Mouse (Mus musculus) cortical plate, adult 2 months (tissue): ENCODE measurements around the gene Tctn3. TPM values are rescaled to one million over a fixed set of nuclear protein-coding genes. Genes with fewer than 3 reads are reported as not detected.
A peak's percentile ranks its signal among the peaks of the same experiment; 100 is the strongest.

Experiments
- H3K27ac ChIP-seq: fragments of 200-500 bp; 2 replicates; pipeline ENCODE4 v1.5.1; 2012; ENCODE audit warnings: low read length, control low read depth, inconsistent platforms; ENCODE audit not compliant: insufficient read depth
- H3K4me1 ChIP-seq: fragments of 200-500 bp; 2 replicates; pipeline ENCODE4 v1.6.1; 2011; ENCODE audit warnings: low read length; ENCODE audit not compliant: control insufficient read depth, insufficient read depth
- H3K4me3 ChIP-seq: fragments of 200-500 bp; 2 replicates; pipeline ENCODE4 v1.5.1; 2011; ENCODE audit warnings: mild to moderate bottlenecking, low read length, control low read depth; ENCODE audit not compliant: insufficient read depth
- CTCF ChIP-seq: fragments of 200-500 bp; IDR thresholded peaks from 2 replicates; pipeline ENCODE4 v1.5.1; 2011; ENCODE audit warnings: mild to moderate bottlenecking, control low read depth, low read length; ENCODE audit not compliant: insufficient read depth; ENCODE audit errors: extremely low read depth
- POLR2A ChIP-seq: fragments of 200-500 bp; IDR thresholded peaks from 2 replicates; pipeline ENCODE4 v1.6.1; 2011; ENCODE audit warnings: mild to moderate bottlenecking, low read length, control low read depth; ENCODE audit not compliant: insufficient read depth; ENCODE audit errors: extremely low read depth
- polyA plus RNA-seq: library from polyadenylated mRNA; depleted of rRNA; stranded (reverse); fragments of >200 nt; gene quantifications from 2 replicates; pipeline ENCODE4 v1.2.3, GENCODE M21; 2012; rRNA removed

Gene Tctn3
- 33.7 and 35.0 TPM in 2 replicates for polyA plus RNA-seq

- TF ChIP-seq CTCF (peak; percentile 83), POLR2A (peak; percentile 88)
- H3K27ac ChIP-seq, result no peak within 1 kb of the TSS
Observed at GRCm38 (mm10) chr19:40611830-40612506, at the start of gene Tctn3, which contains the start of gene Entpd1. Gene Tctn3 (minus strand): TSS chr19:40612233. Gene Entpd1 (plus strand): TSS chr19:40612366.

GRCm38 (mm10) chr19:40661108-40661507 lies 49.1 kb upstream of the Tctn3 start:
- Histone ChIP-seq H3K4me3 (peak overlapping the region; percentile 39), H3K27ac (peak overlapping the region; percentile 76), H3K4me1 (no peaks in the 10 kb centered on the region)
- no peak for TF ChIP-seq POLR2A
- TF ChIP-seq CTCF, result no peak

More at GRCm38 (mm10) chr19:40611830-40612506, at the start of gene Tctn3, which contains the start of gene Entpd1:
- Histone ChIP-seq H3K4me3 (peak within 1 kb of the TSS; percentile 67), H3K4me1 (peaks cover 2% of the 10 kb centered on the region; the same call in 1 of the 2 replicates)

GRCm38 (mm10) chr19:40660510-40660909 lies 48.5 kb upstream of the Tctn3 start:
- TF ChIP-seq CTCF, result no peak
- TF ChIP-seq POLR2A, result no peak
- peak overlapping the region; percentile 76 for H3K27ac ChIP-seq
- H3K4me3 ChIP-seq, result peak overlapping the region; percentile 39
- no peaks in the 10 kb centered on the region for H3K4me1 ChIP-seq

GRCm38 (mm10) chr19:40659651-40660478 lies 47.8 kb upstream of the Tctn3 start:
- Histone ChIP-seq H3K27ac (peak overlapping the region; percentile 76), H3K4me1 (no peaks in the 10 kb centered on the region), H3K4me3 (peak overlapping the region; percentile 39)
- TF ChIP-seq CTCF (no peak), POLR2A (no peak)

GRCm38 (mm10) chr19:40658935-40659334 lies 46.9 kb upstream of the Tctn3 start:
- TF ChIP-seq CTCF (no peak), POLR2A (no peak)

GRCm38 (mm10) chr19:40658281-40658680 lies 46.2 kb upstream of the Tctn3 start:
- no peak for TF ChIP-seq CTCF
- no peak for TF ChIP-seq POLR2A
- no peaks in the 10 kb centered on the region for H3K4me1 ChIP-seq
- H3K27ac ChIP-seq, result no peak overlapping the region
- no peak overlapping the region for H3K4me3 ChIP-seq

More at GRCm38 (mm10) chr19:40658935-40659334, 46.9 kb upstream of the Tctn3 start:
- Histone ChIP-seq H3K4me1 (no peaks in the 10 kb centered on the region), H3K27ac (no peak overlapping the region), H3K4me3 (no peak overlapping the region)

- no peaks in the 10 kb centered on the region for H3K4me1 ChIP-seq
- no peak for TF ChIP-seq CTCF
- no peak for TF ChIP-seq POLR2A
- no peak overlapping the region for H3K4me3 ChIP-seq
- H3K27ac ChIP-seq, result no peak overlapping the region
Observed at GRCm38 (mm10) chr19:40656207-40656606, 44.2 kb upstream of the Tctn3 start.

- no peaks in the 10 kb centered on the region for H3K4me1 ChIP-seq
- no peak for TF ChIP-seq POLR2A
- no peak for TF ChIP-seq CTCF
- no peak overlapping the region for H3K27ac ChIP-seq
- no peak overlapping the region for H3K4me3 ChIP-seq
Observed at GRCm38 (mm10) chr19:40650090-40650489, 38.1 kb upstream of the Tctn3 start.

- peak overlapping the region; percentile 59; the same call in 1 of the 2 replicates for H3K27ac ChIP-seq
- TF ChIP-seq POLR2A (no peak), CTCF (no peak)
Observed at GRCm38 (mm10) chr19:40647319-40648158, 35.5 kb upstream of the Tctn3 start.

More at GRCm38 (mm10) chr19:40647319-40648158, 35.5 kb upstream of the Tctn3 start:
- Histone ChIP-seq H3K4me1 (no peaks in the 10 kb centered on the region), H3K4me3 (no peak overlapping the region)
